Mouse (Mus musculus) forebrain, embryonic 10.5 days (tissue): ENCODE measurements around the gene Sbsn. TPM values are rescaled to one million over a fixed set of nuclear protein-coding genes. Genes with fewer than 3 reads are reported as not detected.

ENCODE experiments used
- DNase-seq: peaks from one replicate; pipeline ENCODE4 v3.0.0-alpha.2; 2017; ENCODE audit warnings: low spot score; ENCODE audit errors: extremely low spot score
- H3K27ac ChIP-seq: fragments of 300-500 bp; sonication (generic); 2 replicates; pipeline ENCODE4 v1.5.1; 2016; ENCODE audit warnings: mild to moderate bottlenecking
- H3K27me3 ChIP-seq: fragments of 300-500 bp; sonication (generic); 2 replicates; pipeline ENCODE4 v1.6.1; 2016; ENCODE audit warnings: mild to moderate bottlenecking; ENCODE audit not compliant: poor library complexity, severe bottlenecking
- H3K36me3 ChIP-seq: fragments of 300-500 bp; sonication (generic); replicated peaks from 2 replicates; pipeline ENCODE4 v1.6.1; 2016; ENCODE audit warnings: mild to moderate bottlenecking, moderate library complexity
- H3K4me1 ChIP-seq: fragments of 300-500 bp; sonication (generic); 2 replicates; pipeline ENCODE4 v1.6.1; 2016
- H3K4me3 ChIP-seq: fragments of 300-500 bp; sonication (generic); 2 replicates; pipeline ENCODE4 v1.5.1; 2016; ENCODE audit warnings: mild to moderate bottlenecking, moderate library complexity
- H3K9me3 ChIP-seq: fragments of 300-500 bp; sonication (generic); 2 replicates; pipeline ENCODE4 v1.6.1; 2016; ENCODE audit warnings: mild to moderate bottlenecking, moderate library complexity
- WGBS: fragments of 180-500 bp; shearing (Covaris S2); methylation state at CpG from one replicate; pipeline ENCODE4 v1.1.7; 2016; 5-methylcytosine and 5-hydroxymethylcytosine counted together
- polyA plus RNA-seq: library from polyadenylated mRNA; unstranded; fragments of >200 nt; fragmentation: Nextera tagmentation; extraction: Ambion mirVana; gene quantifications from 2 replicates; pipeline ENCODE4 v1.2.1, GENCODE M21; 2016

Gene Sbsn
- polyA plus RNA-seq, 1 experiment from 2014 or later: 0.73 TPM

GRCm38 (mm10) chr7:30766408-30766807 lies 15.1 kb downstream of the Sbsn start:
- no peak overlapping the region for H3K27ac ChIP-seq
- 0 out of 2 replicates have a peak, but pooled peaks cover 14% of the 10 kb centered on the region for H3K27me3 ChIP-seq
- no peaks in the 10 kb centered on the region for H3K36me3 ChIP-seq
- peaks cover 11% of the 10 kb centered on the region for H3K4me1 ChIP-seq
- no peak overlapping the region for H3K4me3 ChIP-seq
- DNase-seq: no peak
- H3K9me3 ChIP-seq: no peaks in the 10 kb centered on the region; the same call in 1 of the 2 replicates
- WGBS: 87% methylated on average over 4 of the region's 4 CpGs

GRCm38 (mm10) chr7:30769236-30769635 lies 18.0 kb downstream of the Sbsn start:
- H3K9me3 ChIP-seq: peaks cover 8% of the 10 kb centered on the region; the same call in 1 of the 2 replicates
- no peaks in the 10 kb centered on the region for H3K36me3 ChIP-seq
- 0 out of 2 replicates have a peak, but pooled peaks cover 9% of the 10 kb centered on the region for H3K27me3 ChIP-seq
- 36% methylated on average over 9 of the region's 9 CpGs for WGBS
- H3K4me3 ChIP-seq: no peak overlapping the region
- peaks cover 11% of the 10 kb centered on the region for H3K4me1 ChIP-seq
- no peak for DNase-seq
- H3K27ac ChIP-seq: no peak overlapping the region

- no peak overlapping the region for H3K27ac ChIP-seq
- no peaks in the 10 kb centered on the region for H3K36me3 ChIP-seq
- peaks cover 8% of the 10 kb centered on the region; the same call in 1 of the 2 replicates for H3K9me3 ChIP-seq
- no peak overlapping the region for H3K4me3 ChIP-seq
- no peak for DNase-seq
- WGBS: 93% methylated on average over 9 of the region's 9 CpGs
- H3K4me1 ChIP-seq: 0 out of 2 replicates have a peak, but pooled peaks cover 4% of the 10 kb centered on the region
- H3K27me3 ChIP-seq: no peaks in the 10 kb centered on the region
These were observed 24.8 kb downstream of the Sbsn start for GRCm38 (mm10) chr7:30776104-30776503.

GRCm38 (mm10) chr7:30777081-30777579 lies 25.9 kb downstream of the Sbsn start:
- Histone ChIP-seq H3K4me3 (no peak overlapping the region), H3K9me3 (peaks cover 8% of the 10 kb centered on the region; the same call in 1 of the 2 replicates), H3K27me3 (no peaks in the 10 kb centered on the region), H3K27ac (no peak overlapping the region), H3K4me1 (0 out of 2 replicates have a peak, but pooled peaks cover 4% of the 10 kb centered on the region), H3K36me3 (no peaks in the 10 kb centered on the region)
- DNase-seq: no peak
- 38% methylated on average over 7 of the region's 7 CpGs for WGBS

- no peak overlapping the region for H3K4me3 ChIP-seq
- H3K9me3 ChIP-seq: peaks cover 5% of the 10 kb centered on the region; the same call in 1 of the 2 replicates
- WGBS: 81% methylated on average over 1 of the region's 1 CpGs
- H3K27me3 ChIP-seq: no peaks in the 10 kb centered on the region
- no peak for DNase-seq
- no peak overlapping the region for H3K27ac ChIP-seq
- H3K4me1 ChIP-seq: 0 out of 2 replicates have a peak, but pooled peaks cover 4% of the 10 kb centered on the region
- no peaks in the 10 kb centered on the region for H3K36me3 ChIP-seq
These were observed 26.6 kb downstream of the Sbsn start for GRCm38 (mm10) chr7:30777911-30778310.

- Histone ChIP-seq H3K4me1 (peaks cover 20% of the 10 kb centered on the region), H3K9me3 (no peaks in the 10 kb centered on the region), H3K4me3 (no peak overlapping the region), H3K27me3 (0 out of 2 replicates have a peak, but pooled peaks cover 1% of the 10 kb centered on the region), H3K36me3 (no peaks in the 10 kb centered on the region), H3K27ac (no peak overlapping the region)
- 75% methylated on average over 4 of the region's 4 CpGs for WGBS
- DNase-seq: no peak
These were observed 30.5 kb downstream of the Sbsn start for GRCm38 (mm10) chr7:30781792-30782191.

- no peak overlapping the region for H3K4me3 ChIP-seq
- 75% methylated on average over 3 of the region's 3 CpGs for WGBS
These were observed 31.4 kb downstream of the Sbsn start for GRCm38 (mm10) chr7:30782658-30783057.

GRCm38 (mm10) chr7:30785154-30785553 lies 33.9 kb downstream of the Sbsn start:
- 76% methylated on average over 1 of the region's 1 CpGs for WGBS
- H3K27ac ChIP-seq: no peak overlapping the region

More at GRCm38 (mm10) chr7:30782658-30783057, 31.4 kb downstream of the Sbsn start:
- H3K36me3 ChIP-seq: no peaks in the 10 kb centered on the region
- H3K27me3 ChIP-seq: peaks cover 10% of the 10 kb centered on the region; the same call in 1 of the 2 replicates
- no peaks in the 10 kb centered on the region for H3K9me3 ChIP-seq
- peaks cover 16% of the 10 kb centered on the region for H3K4me1 ChIP-seq
- no peak for DNase-seq
- no peak overlapping the region for H3K27ac ChIP-seq

GRCm38 (mm10) chr7:30785721-30786546 lies 34.7 kb downstream of the Sbsn start:
- no peaks in the 10 kb centered on the region for H3K9me3 ChIP-seq
- no peaks in the 10 kb centered on the region for H3K36me3 ChIP-seq
- H3K27me3 ChIP-seq: peaks cover 23% of the 10 kb centered on the region; the same call in 1 of the 2 replicates
- H3K4me3 ChIP-seq: no peak overlapping the region
- no peak overlapping the region for H3K27ac ChIP-seq
- 74% methylated on average over 13 of the region's 13 CpGs for WGBS
- no peak for DNase-seq
- peaks cover 23% of the 10 kb centered on the region for H3K4me1 ChIP-seq

More at GRCm38 (mm10) chr7:30785154-30785553, 33.9 kb downstream of the Sbsn start:
- peaks cover 23% of the 10 kb centered on the region for H3K4me1 ChIP-seq
- no peak for DNase-seq
- peaks cover 23% of the 10 kb centered on the region; the same call in 1 of the 2 replicates for H3K27me3 ChIP-seq
- no peaks in the 10 kb centered on the region for H3K36me3 ChIP-seq
- no peak overlapping the region for H3K4me3 ChIP-seq
- no peaks in the 10 kb centered on the region for H3K9me3 ChIP-seq

- 45% methylated on average over 15 of the region's 15 CpGs for WGBS
- no peak within 1 kb of the TSS for H3K4me3 ChIP-seq
These were observed 36.2 kb downstream of the Sbsn start, which contains the start of gene Krtdap for GRCm38 (mm10) chr7:30787377-30788022. Gene Krtdap (plus strand): TSS chr7:30787896.

GRCm38 (mm10) chr7:30790141-30790540 lies 38.9 kb downstream of the Sbsn start:
- Histone ChIP-seq H3K4me3 (no peak overlapping the region), H3K27ac (no peak overlapping the region), H3K36me3 (no peaks in the 10 kb centered on the region), H3K4me1 (peaks cover 21% of the 10 kb centered on the region), H3K27me3 (peaks cover 23% of the 10 kb centered on the region; the same call in 1 of the 2 replicates), H3K9me3 (no peaks in the 10 kb centered on the region)
- 84% methylated on average over 10 of the region's 10 CpGs for WGBS
- no peak for DNase-seq

More at GRCm38 (mm10) chr7:30787377-30788022, 36.2 kb downstream of the Sbsn start, which contains the start of gene Krtdap:
- Histone ChIP-seq H3K27ac (no peak within 1 kb of the TSS), H3K36me3 (no peaks in the 10 kb centered on the region), H3K27me3 (peaks cover 23% of the 10 kb centered on the region; the same call in 1 of the 2 replicates), H3K4me1 (peaks cover 23% of the 10 kb centered on the region), H3K9me3 (no peaks in the 10 kb centered on the region)
- no peak for DNase-seq

GRCm38 (mm10) chr7:30791921-30792320 lies 40.6 kb downstream of the Sbsn start:
- 28% methylated on average over 9 of the region's 9 CpGs for WGBS
- DNase-seq: no peak
- Histone ChIP-seq H3K9me3 (no peaks in the 10 kb centered on the region), H3K4me3 (no peak overlapping the region), H3K4me1 (peaks cover 7% of the 10 kb centered on the region), H3K36me3 (no peaks in the 10 kb centered on the region), H3K27ac (no peak overlapping the region), H3K27me3 (peaks cover 21% of the 10 kb centered on the region; the same call in 1 of the 2 replicates)
